Mouse (Mus musculus) midbrain, postnatal 0 days (tissue): ENCODE data around the gene Cadps. TPM values are rescaled to one million over a fixed set of nuclear protein-coding genes. Genes with fewer than 3 reads are reported as not detected.

Experiments used
- ATAC-seq: fragments of 200-750 bp; cut with Nextera tagmentation; 2 replicates; pipeline ENCODE4 v1.8.0; 2017; ENCODE audit warnings: moderate number of reproducible peaks, mild to moderate bottlenecking, moderate TSS enrichment, moderate library complexity; ENCODE audit not compliant: low FRiP score
- DNase-seq: peaks from one replicate; pipeline ENCODE4 v3.0.0-alpha.2; 2015; ENCODE audit warnings: low spot score
- H3K27ac ChIP-seq: fragments of 300-500 bp; sonication (generic); 2 replicates; pipeline ENCODE4 v1.5.1; 2014; ENCODE audit warnings: low read depth, mild to moderate bottlenecking, low read length, mixed read lengths
- H3K27me3 ChIP-seq: fragments of 300-500 bp; sonication (generic); 2 replicates; pipeline ENCODE4 v1.6.1; 2014; ENCODE audit warnings: low read length, control low read depth, mixed read lengths; ENCODE audit not compliant: insufficient read depth
- H3K36me3 ChIP-seq: fragments of 300-500 bp; sonication (generic); 2 replicates; pipeline ENCODE4 v1.6.1; 2014; ENCODE audit warnings: low read length, control low read depth, mixed read lengths; ENCODE audit not compliant: insufficient read depth
- H3K4me1 ChIP-seq: fragments of 300-500 bp; sonication (generic); 2 replicates; pipeline ENCODE4 v1.6.1; 2014; ENCODE audit warnings: mild to moderate bottlenecking, control low read depth, antibody characterized with exemption, low read length, mixed read lengths; ENCODE audit not compliant: insufficient read depth
- H3K4me2 ChIP-seq: fragments of 300-500 bp; sonication (generic); 2 replicates; pipeline ENCODE4 v1.6.1; 2014; ENCODE audit warnings: low read depth, mild to moderate bottlenecking, low read length, mixed read lengths; ENCODE audit not compliant: poor library complexity, severe bottlenecking
- H3K4me3 ChIP-seq: fragments of 300-500 bp; sonication (generic); 2 replicates; pipeline ENCODE4 v1.5.1; 2014; ENCODE audit warnings: low read depth, mild to moderate bottlenecking, low read length, moderate library complexity
- H3K9ac ChIP-seq: fragments of 300-500 bp; sonication (generic); replicated peaks from 2 replicates; pipeline ENCODE4 v1.6.1; 2014; ENCODE audit warnings: mild to moderate bottlenecking, low read length, moderate library complexity, mixed read lengths; ENCODE audit not compliant: poor library complexity, severe bottlenecking
- H3K9me3 ChIP-seq: fragments of 300-500 bp; sonication (generic); 2 replicates; pipeline ENCODE4 v1.6.1; 2016; ENCODE audit warnings: low read length, control low read depth
- CTCF ChIP-seq: IDR thresholded peaks from 2 replicates; pipeline ENCODE4 v1.5.1; 2016; ENCODE audit warnings: antibody characterized with exemption, mild to moderate bottlenecking
- WGBS: fragments of 180-500 bp; shearing (Covaris S2); extraction: QIAGEN DNeasy Blood & Tissue Kit; methylation state at CpG from one replicate; pipeline ENCODE4 v1.1.7; 2014; 5-methylcytosine and 5-hydroxymethylcytosine counted together
- polyA plus RNA-seq: library from polyadenylated mRNA; unstranded; fragments of >200 nt; fragmentation: Nextera tagmentation; extraction: Ambion mirVana; gene quantifications from 2 replicates; pipeline ENCODE4 v1.2.1, GENCODE M21; 2015
- total RNA-seq: library from RNA; depleted of rRNA; stranded (reverse); fragments of >200 nt; gene quantifications from 2 replicates; pipeline ENCODE4 v1.2.3, GENCODE M21; 2014

Cadps gene
- total and polyA plus RNA-seq, 2 experiments from 2014 or later, result 38.6 to 194 TPM

DNA sequence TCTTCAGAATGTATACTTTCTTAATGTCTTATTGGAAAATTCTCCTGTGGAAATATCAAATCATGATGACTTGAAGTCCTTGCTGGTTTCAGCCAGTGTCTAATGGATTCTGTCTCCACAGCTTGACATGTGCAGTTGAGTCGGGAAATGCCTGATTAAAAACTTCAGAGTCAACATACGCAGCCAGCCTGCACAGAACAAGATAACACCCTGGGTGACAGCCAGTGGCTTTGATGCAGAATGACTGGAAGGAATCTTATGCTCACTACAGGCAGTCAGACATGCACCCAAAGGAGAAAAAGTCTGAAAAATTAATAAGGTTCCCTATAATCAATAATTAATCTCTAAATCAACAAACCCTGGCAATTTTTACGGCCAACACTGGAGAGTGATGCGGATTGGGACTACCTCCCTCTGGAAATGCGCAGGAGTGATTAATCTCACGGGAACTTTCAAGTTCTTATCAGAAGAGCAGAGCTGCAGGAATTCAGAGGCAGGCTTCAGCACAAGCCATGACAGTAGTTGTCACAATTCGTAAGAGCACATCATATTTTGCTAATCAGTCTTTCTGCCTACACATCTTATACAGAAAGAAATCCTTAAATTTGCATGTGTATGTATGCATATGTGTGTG is 185.6 kb downstream of the Cadps start:
- H3K4me1 ChIP-seq, result no peaks in the 10 kb centered on the region
- ATAC-seq (peak; percentile 81), DNase-seq (no peak)
- no peaks in the 10 kb centered on the region for H3K36me3 ChIP-seq
- no peak for TF ChIP-seq CTCF
- WGBS, result 36% methylated on average over 7 of the region's 7 CpGs
- H3K9ac ChIP-seq, result no peak overlapping the region
- no peak overlapping the region for H3K4me3 ChIP-seq
- H3K27me3 ChIP-seq, result no peaks in the 10 kb centered on the region
- H3K9me3 ChIP-seq, result no peaks in the 10 kb centered on the region
- H3K4me2 ChIP-seq, result no peak overlapping the region
- H3K27ac ChIP-seq, result no peak overlapping the region

GRCm38 (mm10) chr14:12624256-12625130 is 198.4 kb downstream of the Cadps start:
- peak; percentile 74 for ATAC-seq
- Histone ChIP-seq H3K27ac (0 out of 2 replicates have a peak overlapping the region, but pooled peaks have one; percentile 9), H3K9ac (no peak overlapping the region), H3K9me3 (no peaks in the 10 kb centered on the region), H3K4me3 (no peak overlapping the region), H3K4me1 (no peaks in the 10 kb centered on the region), H3K27me3 (no peaks in the 10 kb centered on the region), H3K4me2 (no peak overlapping the region), H3K36me3 (no peaks in the 10 kb centered on the region)
- DNase-seq, result peak; percentile 44
- TF ChIP-seq CTCF, result peak; percentile 73
- WGBS, result 60% methylated on average over 11 of the region's 11 CpGs

GRCm38 (mm10) chr14:12607025-12607424 is 215.9 kb downstream of the Cadps start:
- no peaks in the 10 kb centered on the region for H3K4me1 ChIP-seq
- no peaks in the 10 kb centered on the region for H3K9me3 ChIP-seq
- no peak overlapping the region for H3K27ac ChIP-seq
- 86% methylated on average over 4 of the region's 4 CpGs for WGBS
- ATAC-seq (no peak), DNase-seq (no peak)
- no peak overlapping the region for H3K9ac ChIP-seq
- peaks cover 2% of the 10 kb centered on the region; the same call in 1 of the 2 replicates for H3K36me3 ChIP-seq
- no peak for TF ChIP-seq CTCF
- H3K4me3 ChIP-seq, result no peak overlapping the region
- no peaks in the 10 kb centered on the region for H3K27me3 ChIP-seq
- H3K4me2 ChIP-seq, result no peak overlapping the region

- DNase-seq (no peak), ATAC-seq (no peak)
- WGBS, result 89% methylated on average over 4 of the region's 4 CpGs
- H3K9ac ChIP-seq, result no peak overlapping the region
- H3K36me3 ChIP-seq, result peaks cover 2% of the 10 kb centered on the region; the same call in 1 of the 2 replicates
- H3K27ac ChIP-seq, result no peak overlapping the region
- H3K4me3 ChIP-seq, result no peak overlapping the region
- H3K27me3 ChIP-seq, result no peaks in the 10 kb centered on the region
- no peak for TF ChIP-seq CTCF
- H3K9me3 ChIP-seq, result no peaks in the 10 kb centered on the region
- no peaks in the 10 kb centered on the region for H3K4me1 ChIP-seq
- no peak overlapping the region for H3K4me2 ChIP-seq
Measured at GRCm38 (mm10) chr14:12606202-12606601, 216.7 kb downstream of the Cadps start.

- 78% methylated on average over 2 of the region's 2 CpGs for WGBS
- Histone ChIP-seq H3K36me3 (peaks cover 2% of the 10 kb centered on the region; the same call in 1 of the 2 replicates), H3K4me2 (no peak overlapping the region), H3K9me3 (no peaks in the 10 kb centered on the region), H3K4me3 (no peak overlapping the region), H3K27me3 (no peaks in the 10 kb centered on the region), H3K4me1 (no peaks in the 10 kb centered on the region), H3K9ac (no peak overlapping the region), H3K27ac (no peak overlapping the region)
- no peak for TF ChIP-seq CTCF
- no peak for ATAC-seq
- DNase-seq, result no peak
Measured at GRCm38 (mm10) chr14:12602080-12602479, 220.8 kb downstream of the Cadps start.

- no peak overlapping the region for H3K9ac ChIP-seq
- H3K9me3 ChIP-seq, result no peaks in the 10 kb centered on the region
- 0 out of 2 replicates have a peak, but pooled peaks cover 5% of the 10 kb centered on the region for H3K36me3 ChIP-seq
- WGBS, result 47% methylated on average over 4 of the region's 4 CpGs
- no peaks in the 10 kb centered on the region for H3K4me1 ChIP-seq
- no peak overlapping the region for H3K27ac ChIP-seq
- no peak for TF ChIP-seq CTCF
- DNase-seq, result peak; percentile 21
- H3K4me3 ChIP-seq, result no peak overlapping the region
- H3K4me2 ChIP-seq, result no peak overlapping the region
- ATAC-seq, result peak; percentile 42; the same call in 1 of the 2 replicates
- H3K27me3 ChIP-seq, result no peaks in the 10 kb centered on the region
Measured at GRCm38 (mm10) chr14:12595326-12595725, 227.6 kb downstream of the Cadps start.
